Mouse (Mus musculus): ENCODE data around the gene Olfr311. TPM values are rescaled to one million over a fixed set of nuclear protein-coding genes. Genes with fewer than 3 reads are reported as not detected.
"Not testable (repeated sequence)": the region's sequence is repeated elsewhere in the genome, so short reads cannot be mapped to it uniquely, and the experiment has no call there.

Olfr311 gene
- total RNA-seq (2014; rRNA removed) (not detected in 2 replicates), polyA plus RNA-seq (2012; rRNA removed) (not detected in 2 replicates)

DNA sequence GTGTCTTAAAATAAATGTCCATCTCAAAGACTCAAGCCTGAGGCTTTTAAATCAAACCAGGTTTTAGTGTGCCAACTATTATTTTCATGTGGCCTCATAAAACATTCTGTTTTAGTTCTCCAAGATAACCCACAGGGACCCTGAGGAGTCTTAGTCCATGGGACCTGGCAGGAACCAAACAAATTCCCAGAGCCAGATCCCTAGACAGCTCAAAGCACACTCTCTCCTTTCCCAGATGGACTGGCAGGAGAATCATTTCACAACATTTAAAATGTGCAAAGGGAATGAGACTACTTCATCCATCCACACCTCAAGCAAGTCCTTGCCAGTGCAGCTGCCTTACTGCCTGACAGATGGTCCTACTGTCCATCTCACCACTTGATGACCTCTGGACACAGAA lies at the start of gene Olfr311:
TSS of gene Olfr311 (plus strand) at position 301 of the 400 bp plus-strand sequence.
- H3K36me3 ChIP-seq (ENCODE audit: control insufficient read depth, insufficient read depth, low read length); H3K27ac ChIP-seq (replicated peaks; ENCODE audit: insufficient read depth, low read depth, low read length); H3K9ac ChIP-seq (ENCODE audit: low read depth, low read length); H3K79me2 ChIP-seq (ENCODE audit: control insufficient read depth, insufficient read depth, low read length); H3K27me3 ChIP-seq (ENCODE audit: control insufficient read depth, insufficient read depth, low read length); H3K4me3 ChIP-seq (ENCODE audit: insufficient read depth, low read depth, low read length); H3K4me1 ChIP-seq (ENCODE audit: control insufficient read depth, insufficient read depth, low read length); DNase-seq (ENCODE audit: extremely low read depth, low read depth, low spot score): not testable (repeated sequence)

DNA sequence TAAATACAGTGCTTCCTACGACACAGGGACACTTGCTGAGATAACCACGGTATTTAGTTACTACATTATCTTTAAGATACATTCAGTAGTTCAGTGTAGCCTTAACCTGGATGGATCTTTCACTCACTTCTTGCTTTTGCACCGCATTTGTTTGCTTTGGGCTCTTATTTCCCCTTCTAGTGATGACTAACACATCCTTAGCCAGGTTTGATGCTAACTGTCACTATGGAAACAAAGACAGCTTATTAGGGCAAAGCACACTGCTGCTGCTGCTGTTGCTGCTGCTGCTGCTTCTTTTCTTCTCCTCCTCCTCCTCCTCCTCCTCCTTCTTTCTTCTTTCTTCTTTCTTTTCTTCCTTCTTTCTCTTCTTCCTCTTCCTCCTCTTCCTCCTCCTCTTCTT lies 49.5 kb upstream of the Olfr311 start:
- WGBS: 26% methylated on average over 3 of the region's 3 CpGs
- no peak for DNase-seq (ENCODE audit: extremely low read depth, low read depth, low spot score)
- Histone ChIP-seq H3K9ac (ENCODE audit: low read depth, low read length) (no peak overlapping the region), H3K4me3 (ENCODE audit: insufficient read depth, low read depth, low read length) (no peak overlapping the region), H3K36me3 (ENCODE audit: control insufficient read depth, insufficient read depth, low read length) (no peaks in the 10 kb centered on the region), H3K27ac (replicated peaks; ENCODE audit: insufficient read depth, low read depth, low read length) (no peak overlapping the region), H3K79me2 (ENCODE audit: control insufficient read depth, insufficient read depth, low read length) (no peaks in the 10 kb centered on the region), H3K4me1 (ENCODE audit: control insufficient read depth, insufficient read depth, low read length) (no peaks in the 10 kb centered on the region), H3K27me3 (ENCODE audit: control insufficient read depth, insufficient read depth, low read length) (no peaks in the 10 kb centered on the region)
- no peak for TF ChIP-seq CTCF (IDR thresholded peaks at IDR 0.05; ENCODE audit: low read depth, low read length)
- TF ChIP-seq POLR2A (IDR thresholded peaks at IDR 0.05; ENCODE audit: extremely low read depth, insufficient read depth, low read length): no peak

DNA sequence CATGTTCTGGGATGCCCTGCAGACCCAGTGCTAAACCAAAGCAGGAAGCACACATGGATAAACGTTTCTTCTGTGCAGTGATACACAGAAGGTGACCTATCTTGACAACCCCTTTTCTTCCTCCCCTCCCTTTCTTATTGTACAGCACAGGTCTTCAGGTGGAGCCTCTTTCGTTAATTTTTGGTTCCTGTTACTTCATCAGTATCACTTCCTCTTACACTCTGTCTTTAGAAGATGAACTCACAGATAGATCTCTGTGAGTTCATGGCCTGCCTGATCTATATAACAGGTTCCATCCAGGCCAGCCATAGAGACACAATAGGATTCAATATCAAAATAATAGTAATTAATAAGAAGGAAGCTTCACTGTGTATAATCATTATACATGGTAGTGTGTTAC lies 49.0 kb upstream of the Olfr311 start:
- 45% methylated on average over 2 of the region's 2 CpGs for WGBS
- Histone ChIP-seq H3K9ac (ENCODE audit: low read depth, low read length) (no peak overlapping the region), H3K36me3 (ENCODE audit: control insufficient read depth, insufficient read depth, low read length) (no peaks in the 10 kb centered on the region), H3K4me3 (ENCODE audit: insufficient read depth, low read depth, low read length) (no peak overlapping the region), H3K27ac (replicated peaks; ENCODE audit: insufficient read depth, low read depth, low read length) (no peak overlapping the region), H3K4me1 (ENCODE audit: control insufficient read depth, insufficient read depth, low read length) (no peaks in the 10 kb centered on the region), H3K79me2 (ENCODE audit: control insufficient read depth, insufficient read depth, low read length) (no peaks in the 10 kb centered on the region), H3K27me3 (ENCODE audit: control insufficient read depth, insufficient read depth, low read length) (no peaks in the 10 kb centered on the region)
- no peak for DNase-seq (ENCODE audit: extremely low read depth, low read depth, low spot score)
- no peak for TF ChIP-seq CTCF (IDR thresholded peaks at IDR 0.05; ENCODE audit: low read depth, low read length)
- no peak for TF ChIP-seq POLR2A (IDR thresholded peaks at IDR 0.05; ENCODE audit: extremely low read depth, insufficient read depth, low read length)

DNA sequence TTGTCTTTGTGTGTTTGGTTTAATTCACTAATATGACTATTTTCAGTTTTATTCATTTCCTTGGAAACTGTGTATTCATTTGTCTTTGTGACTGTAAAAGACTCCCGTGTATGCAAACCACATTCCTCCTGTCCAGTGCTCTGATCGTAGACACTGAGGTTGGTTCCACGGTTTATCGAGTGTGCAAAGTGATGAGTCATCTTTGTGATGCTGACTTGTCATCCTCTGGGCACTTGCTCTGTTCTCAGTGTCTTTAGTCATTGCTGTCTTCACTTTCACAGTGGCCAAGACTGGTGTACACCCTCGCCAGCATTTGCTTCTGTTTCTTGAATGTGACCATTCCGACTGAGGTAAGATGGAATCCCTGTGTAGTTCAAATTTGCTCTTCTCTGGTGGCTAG lies 48.4 kb upstream of the Olfr311 start:
- no peak for TF ChIP-seq CTCF (IDR thresholded peaks at IDR 0.05; ENCODE audit: low read depth, low read length)
- TF ChIP-seq POLR2A (IDR thresholded peaks at IDR 0.05; ENCODE audit: extremely low read depth, insufficient read depth, low read length): no peak
- 79% methylated on average over 6 of the region's 6 CpGs for WGBS
- H3K27ac ChIP-seq (replicated peaks; ENCODE audit: insufficient read depth, low read depth, low read length): no peak overlapping the region
- H3K4me3 ChIP-seq (ENCODE audit: insufficient read depth, low read depth, low read length): no peak overlapping the region
- no peak overlapping the region for H3K9ac ChIP-seq (ENCODE audit: low read depth, low read length)
- no peaks in the 10 kb centered on the region for H3K36me3 ChIP-seq (ENCODE audit: control insufficient read depth, insufficient read depth, low read length)
- H3K4me1 ChIP-seq (ENCODE audit: control insufficient read depth, insufficient read depth, low read length): no peaks in the 10 kb centered on the region
- no peaks in the 10 kb centered on the region for H3K27me3 ChIP-seq (ENCODE audit: control insufficient read depth, insufficient read depth, low read length)
- no peak for DNase-seq (ENCODE audit: extremely low read depth, low read depth, low spot score)
- no peaks in the 10 kb centered on the region for H3K79me2 ChIP-seq (ENCODE audit: control insufficient read depth, insufficient read depth, low read length)

DNA sequence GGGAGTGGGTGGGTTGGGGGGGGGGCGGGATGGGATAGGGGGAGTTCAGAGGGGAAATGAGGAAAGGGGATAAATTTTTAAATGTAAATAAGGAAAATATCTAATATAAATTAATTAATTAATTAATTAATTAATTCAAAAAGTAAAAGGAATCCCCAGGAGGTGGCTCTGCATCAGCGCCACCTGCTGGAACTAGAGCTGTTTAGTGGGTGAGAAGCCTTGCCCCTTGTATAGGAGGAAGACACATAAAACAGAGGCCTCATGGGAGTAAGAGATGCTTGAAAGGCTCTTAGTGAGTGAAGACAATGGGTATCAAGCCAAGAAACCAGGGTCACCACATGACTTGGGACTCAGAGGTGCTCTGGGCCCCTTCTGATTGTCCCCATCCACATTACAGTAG lies 43.2 kb upstream of the Olfr311 start:
- no peak overlapping the region for H3K27ac ChIP-seq (replicated peaks; ENCODE audit: insufficient read depth, low read depth, low read length)
- H3K79me2 ChIP-seq (ENCODE audit: control insufficient read depth, insufficient read depth, low read length): no peaks in the 10 kb centered on the region
- TF ChIP-seq POLR2A (IDR thresholded peaks at IDR 0.05; ENCODE audit: extremely low read depth, insufficient read depth, low read length) (no peak), CTCF (IDR thresholded peaks at IDR 0.05; ENCODE audit: low read depth, low read length) (no peak)
- no peak overlapping the region for H3K4me3 ChIP-seq (ENCODE audit: insufficient read depth, low read depth, low read length)
- no peaks in the 10 kb centered on the region for H3K27me3 ChIP-seq (ENCODE audit: control insufficient read depth, insufficient read depth, low read length)
- H3K4me1 ChIP-seq (ENCODE audit: control insufficient read depth, insufficient read depth, low read length): no peaks in the 10 kb centered on the region
- H3K36me3 ChIP-seq (ENCODE audit: control insufficient read depth, insufficient read depth, low read length): no peaks in the 10 kb centered on the region
- 88% methylated on average over 2 of the region's 2 CpGs for WGBS
- H3K9ac ChIP-seq (ENCODE audit: low read depth, low read length): no peak overlapping the region
- no peak for DNase-seq (ENCODE audit: extremely low read depth, low read depth, low spot score)

DNA sequence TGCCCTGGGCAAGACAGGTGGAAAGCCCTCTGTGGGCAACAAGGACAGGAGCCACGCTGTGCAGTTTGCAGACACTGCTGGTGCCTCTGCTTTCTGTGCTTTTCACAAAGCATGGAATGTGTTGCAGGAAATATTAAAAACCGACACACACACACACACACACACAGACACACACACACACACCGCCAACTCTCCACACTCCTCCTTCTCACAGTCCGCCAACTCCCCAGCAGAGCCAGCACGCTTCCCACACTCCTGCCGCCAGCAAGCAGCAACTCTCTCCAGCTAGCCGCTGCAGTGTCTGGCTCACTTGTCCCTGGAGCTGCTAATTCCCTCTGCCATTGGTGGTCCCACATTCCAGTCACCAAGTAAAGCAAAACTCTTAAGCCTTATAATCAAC lies 42.2 kb upstream of the Olfr311 start:
- no peak overlapping the region for H3K4me3 ChIP-seq (ENCODE audit: insufficient read depth, low read depth, low read length)
- WGBS: 76% methylated on average over 7 of the region's 7 CpGs

More for the DNA sequence above, 42.2 kb upstream of the Olfr311 start:
- DNase-seq (ENCODE audit: extremely low read depth, low read depth, low spot score): no peak
- no peaks in the 10 kb centered on the region for H3K36me3 ChIP-seq (ENCODE audit: control insufficient read depth, insufficient read depth, low read length)
- H3K27ac ChIP-seq (replicated peaks; ENCODE audit: insufficient read depth, low read depth, low read length): no peak overlapping the region
- no peaks in the 10 kb centered on the region for H3K27me3 ChIP-seq (ENCODE audit: control insufficient read depth, insufficient read depth, low read length)
- TF ChIP-seq POLR2A (IDR thresholded peaks at IDR 0.05; ENCODE audit: extremely low read depth, insufficient read depth, low read length) (no peak), CTCF (IDR thresholded peaks at IDR 0.05; ENCODE audit: low read depth, low read length) (no peak)
- H3K4me1 ChIP-seq (ENCODE audit: control insufficient read depth, insufficient read depth, low read length): no peaks in the 10 kb centered on the region
- no peak overlapping the region for H3K9ac ChIP-seq (ENCODE audit: low read depth, low read length)
- H3K79me2 ChIP-seq (ENCODE audit: control insufficient read depth, insufficient read depth, low read length): no peaks in the 10 kb centered on the region

Data from liver, adult 2 months (tissue).